Mouse (Mus musculus) spleen, adult 2 months (tissue): ENCODE data around the gene Maz. TPM values are rescaled to one million over a fixed set of nuclear protein-coding genes. Genes with fewer than 3 reads are reported as not detected.

Experiments used
- DNase-seq, 2 experiments: peaks; one replicate each; pipeline versions ENCODE4 v3.0.0 to v3.0.0-alpha.2; 2012 to 2021; ENCODE audit warnings: low spot score in 2 of 2, low read depth in 1 of 2
- H3K27ac ChIP-seq: fragments of 200-500 bp; 2 replicates; pipeline ENCODE4 v1.5.1; 2012; ENCODE audit warnings: low read length, inconsistent platforms; ENCODE audit not compliant: insufficient read depth
- H3K27me3 ChIP-seq: fragments of 200-500 bp; 2 replicates; pipeline ENCODE4 v1.6.1; 2012; ENCODE audit warnings: mild to moderate bottlenecking, moderate library complexity, low read length, inconsistent platforms; ENCODE audit not compliant: control insufficient read depth, insufficient read depth
- H3K36me3 ChIP-seq: fragments of 200-500 bp; 2 replicates; pipeline ENCODE4 v1.6.1; 2012; ENCODE audit warnings: mild to moderate bottlenecking, low read length, inconsistent platforms; ENCODE audit not compliant: control insufficient read depth, insufficient read depth
- H3K4me1 ChIP-seq: fragments of 200-500 bp; 2 replicates; pipeline ENCODE4 v1.6.1; 2011; ENCODE audit warnings: inconsistent platforms; ENCODE audit not compliant: control insufficient read depth, insufficient read depth, insufficient read length
- H3K4me3 ChIP-seq: fragments of 200-500 bp; 2 replicates; pipeline ENCODE4 v1.5.1; 2011; ENCODE audit warnings: mild to moderate bottlenecking, inconsistent platforms; ENCODE audit not compliant: insufficient read depth, insufficient read length; ENCODE audit errors: extremely low read depth
- CTCF ChIP-seq: fragments of 200-500 bp; IDR thresholded peaks from 2 replicates; pipeline ENCODE4 v1.5.1; 2011; ENCODE audit warnings: mild to moderate bottlenecking, inconsistent platforms; ENCODE audit not compliant: insufficient read depth, insufficient read length, insufficient replicate concordance; ENCODE audit errors: extremely low read depth
- POLR2A ChIP-seq: fragments of 200-500 bp; IDR thresholded peaks from 2 replicates; pipeline ENCODE4 v1.6.1; 2011; ENCODE audit warnings: low read depth, low read length, inconsistent platforms
- WGBS: fragments of 180-500 bp; shearing (Covaris S2); methylation state at CpG from one replicate; pipeline ENCODE4 v1.1.7; 2018; 5-methylcytosine and 5-hydroxymethylcytosine counted together
- polyA plus RNA-seq: library from polyadenylated mRNA; depleted of rRNA; stranded (reverse); fragments of >200 nt; gene quantifications from 2 replicates; pipeline ENCODE4 v1.2.3, GENCODE M21; 2012; rRNA removed

The Maz gene
- polyA plus RNA-seq, 1 experiment = 215 TPM

GRCm38 (mm10) chr7:126976878-126977459, 49.9 kb downstream of the Maz start:
- Histone ChIP-seq H3K27ac (peak overlapping the region; percentile 95), H3K4me3 (peak overlapping the region; percentile 84), H3K36me3 (peaks cover 20% of the 10 kb centered on the region), H3K27me3 (no peaks in the 10 kb centered on the region), H3K4me1 (no peaks in the 10 kb centered on the region; the same call in 1 of the 2 replicates)
- no peak for DNase-seq
- 26% methylated on average over 14 of the region's 14 CpGs for WGBS
- TF ChIP-seq CTCF (no peak), POLR2A (no peak)

GRCm38 (mm10) chr7:126975950-126976866, 50.6 kb downstream of the Maz start, which contains the start of gene Cdiptos:
Gene Cdiptos, minus strand, starts transcription at chr7:126976098.
- Histone ChIP-seq H3K4me1 (no peaks in the 10 kb centered on the region; the same call in 1 of the 2 replicates), H3K4me3 (peak within 1 kb of the TSS; percentile 84), H3K36me3 (peaks cover 18% of the 10 kb centered on the region), H3K27ac (peak within 1 kb of the TSS; percentile 95), H3K27me3 (no peaks in the 10 kb centered on the region)
- under 1% methylated on average over 55 of the region's 55 CpGs for WGBS
- TF ChIP-seq CTCF = peak; percentile 94
- TF ChIP-seq POLR2A = no peak
- peak; percentile 92 to 93 for DNase-seq

- Histone ChIP-seq H3K4me3 (peak within 1 kb of the TSS; percentile 84), H3K36me3 (peaks cover 18% of the 10 kb centered on the region), H3K27ac (peak within 1 kb of the TSS; percentile 95), H3K27me3 (no peaks in the 10 kb centered on the region), H3K4me1 (no peaks in the 10 kb centered on the region; the same call in 1 of the 2 replicates)
- WGBS = 0% methylated on average over 1 of the region's 1 CpGs
- DNase-seq = no peak
- TF ChIP-seq POLR2A = no peak
- TF ChIP-seq CTCF = no peak
These were observed 51.1 kb downstream of the Maz start, which contains the start of gene Cdipt for GRCm38 (mm10) chr7:126975893-126975949. Gene Cdipt, plus strand, starts transcription at chr7:126975914.

GRCm38 (mm10) chr7:126975493-126975892, 51.3 kb downstream of the Maz start:
- H3K27me3 ChIP-seq = no peaks in the 10 kb centered on the region

More at GRCm38 (mm10) chr7:126975493-126975892, 51.3 kb downstream of the Maz start:
- peak overlapping the region; percentile 38; the same call in 1 of the 2 replicates for H3K4me3 ChIP-seq
- TF ChIP-seq POLR2A = no peak
- TF ChIP-seq CTCF = no peak
- DNase-seq = no peak
- 6% methylated on average over 8 of the region's 8 CpGs for WGBS
- no peaks in the 10 kb centered on the region; the same call in 1 of the 2 replicates for H3K4me1 ChIP-seq
- H3K36me3 ChIP-seq = peaks cover 17% of the 10 kb centered on the region
- peak overlapping the region; percentile 4; the same call in 1 of the 2 replicates for H3K27ac ChIP-seq

Other genes starting within 250 kb of the Maz start
- 16.6 and 17.9 TPM in 2 replicates for gene Tbx6, start 245.6 kb downstream of the Maz start, polyA plus RNA-seq
- gene Ppp4c, start 234.5 kb downstream of the Maz start, polyA plus RNA-seq = 175 and 184 TPM in 2 replicates
- 0.30 and 0.62 TPM in 2 replicates for gene Fam57b, start 229.4 kb downstream of the Maz start, polyA plus RNA-seq
- not detected in 2 replicates for gene 4930451I11Rik, start 195.4 kb downstream of the Maz start, polyA plus RNA-seq
- gene Doc2a, start 179.6 kb downstream of the Maz start, polyA plus RNA-seq = not detected in 2 replicates
- gene Hirip3, start 165.1 kb downstream of the Maz start, polyA plus RNA-seq = 7.4 and 8.6 TPM in 2 replicates
- gene Ino80e, start 164.7 kb downstream of the Maz start, polyA plus RNA-seq = 40.1 and 56.0 TPM in 2 replicates
- gene Taok2, start 142.3 kb downstream of the Maz start, polyA plus RNA-seq = 97.0 and 109 TPM in 2 replicates
- gene Tmem219, start 104.1 kb downstream of the Maz start, polyA plus RNA-seq = 81.7 and 94.0 TPM in 2 replicates
- 21.5 and 29.9 TPM in 2 replicates for gene Kctd13, start 98.2 kb downstream of the Maz start, polyA plus RNA-seq
- not detected in 2 replicates for gene Asphd1, start 77.5 kb downstream of the Maz start, polyA plus RNA-seq
- gene Sez6l2, start 76.5 kb downstream of the Maz start, polyA plus RNA-seq = 2.4 and 2.9 TPM in 2 replicates
- 154 and 201 TPM in 2 replicates for gene Cdipt, start 51.1 kb downstream of the Maz start, polyA plus RNA-seq
- 0.59 and 0.71 TPM in 2 replicates for gene Cdiptos, start 50.9 kb downstream of the Maz start, polyA plus RNA-seq
- 63.3 and 80.9 TPM in 2 replicates for gene Mvp, start 12.4 kb downstream of the Maz start, polyA plus RNA-seq
- gene Pagr1b, start 10.6 kb downstream of the Maz start, polyA plus RNA-seq = 0.48 and 2.5 TPM in 2 replicates
- 3.1 and 3.3 TPM in 2 replicates for gene Pagr1a, start 9.7 kb downstream of the Maz start, polyA plus RNA-seq
- gene Gm42742, start 5.9 kb downstream of the Maz start, polyA plus RNA-seq = 27.8 and 31.8 TPM in 2 replicates
- gene Prrt2, start 5.8 kb downstream of the Maz start, polyA plus RNA-seq = 5.8 and 6.5 TPM in 2 replicates
- 6.3 and 8.2 TPM in 2 replicates for gene Kif22, start 15.4 kb upstream of the Maz start, polyA plus RNA-seq
- gene Zg16, start 60.3 kb upstream of the Maz start, polyA plus RNA-seq = 1,018 and 1,065 TPM in 2 replicates
- 135 and 221 TPM in 2 replicates for gene AI467606, start 64.3 kb upstream of the Maz start, polyA plus RNA-seq
- gene Qprt, start 95.2 kb upstream of the Maz start, polyA plus RNA-seq = 5.5 and 5.8 TPM in 2 replicates
- 54.6 and 56.6 TPM in 2 replicates for gene Spn, start 110.8 kb upstream of the Maz start, polyA plus RNA-seq
- gene Cd2bp2, start 169.0 kb upstream of the Maz start, polyA plus RNA-seq = 22.7 and 26.4 TPM in 2 replicates
- gene Tbc1d10b, start 181.4 kb upstream of the Maz start, polyA plus RNA-seq = 33.0 and 34.3 TPM in 2 replicates
- gene Mylpf, start 181.9 kb upstream of the Maz start, polyA plus RNA-seq = 1.2 and 5.2 TPM in 2 replicates
- gene Zfp553, start 206.0 kb upstream of the Maz start, polyA plus RNA-seq = 9.2 and 12.9 TPM in 2 replicates
- gene Sept1, start 206.1 kb upstream of the Maz start, polyA plus RNA-seq = 280 and 335 TPM in 2 replicates
- gene Zfp771, start 217.2 kb upstream of the Maz start, polyA plus RNA-seq = 35.6 and 68.3 TPM in 2 replicates
- 30.8 and 37.5 TPM in 2 replicates for gene Dctpp1, start 233.7 kb upstream of the Maz start, polyA plus RNA-seq
- gene Sephs2, start 247.0 kb upstream of the Maz start, polyA plus RNA-seq = 12.9 and 16.0 TPM in 2 replicates